Mouse (Mus musculus): ENCODE measurements at regions not wholly inside any gene's neighbourhood (a gene's known extent, or its start where the extent isn't known, plus 50 kb on each side); places are given as distances from the start of the nearest gene placed in this dataset.

- no peak for DNase-seq
These were observed 786.2 kb downstream of the Slc16a7 start for GRCm38 (mm10) chr10:124603061-124603460.

GRCm38 (mm10) chr10:124570746-124571145 lies 818.5 kb downstream of the Slc16a7 start:
- DNase-seq = peak; percentile 18

- no peak for DNase-seq
These were observed 825.6 kb downstream of the Slc16a7 start for GRCm38 (mm10) chr10:124563626-124564025.

- DNase-seq = no peak
These were observed 861.1 kb downstream of the Slc16a7 start for GRCm38 (mm10) chr10:124528175-124528574.

Measured in right cerebral cortex, adult 18-20 months (tissue).